Mouse (Mus musculus): Measurements from ENCODE around the gene Vps13a. TPM values are rescaled to one million over a fixed set of nuclear protein-coding genes. Genes with fewer than 3 reads are reported as not detected.

Vps13a gene
- total RNA-seq (2021), result 10 to 100 TPM; 31.4 to 34.9 TPM
- polyA plus RNA-seq (2012; rRNA removed), result 3.2 and 7.8 TPM in 2 replicates
- long read RNA-seq, partial matches to known transcripts, result 6 of 6 reads
- long read RNA-seq, other reads (novel, unspliced or antisense), result 0 of 6 reads

DNA sequence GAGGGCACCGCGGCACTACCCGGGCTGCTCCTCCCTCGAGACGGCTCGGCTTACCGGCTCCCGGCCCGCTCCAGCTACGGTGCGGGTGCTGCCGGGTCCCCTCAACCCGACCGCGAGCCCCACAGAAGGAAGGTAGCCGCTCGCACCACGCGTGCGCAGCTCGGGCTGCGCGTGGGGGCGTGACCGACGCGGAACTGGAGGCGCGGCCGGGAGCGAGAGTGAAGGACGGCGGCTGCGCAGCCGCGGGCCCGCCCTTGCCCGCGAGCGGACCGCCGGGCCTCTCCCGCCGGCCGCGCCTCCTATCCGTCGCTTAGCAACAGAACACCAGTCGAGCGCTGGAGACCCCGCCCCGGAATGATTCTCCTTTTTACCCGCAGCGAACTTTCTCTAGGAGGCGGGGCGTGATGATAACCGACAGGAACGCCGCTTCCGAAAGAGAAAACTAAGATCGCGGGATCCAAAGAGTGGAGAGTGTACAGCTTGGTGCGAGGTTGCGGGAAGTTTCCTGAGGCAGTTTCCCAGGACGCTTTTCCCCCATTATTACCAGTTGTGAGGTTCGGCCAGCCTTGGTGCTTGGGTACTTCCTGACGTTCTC lies at the start of gene Vps13a:
Gene Vps13a (minus strand): TSS at position 144 of the 595 bp plus-strand sequence.
- Histone ChIP-seq H3K4me3 (peak within 1 kb of the TSS; percentile 87), H3K36me3 (ENCODE audit: control insufficient read depth, insufficient read depth, low read length) (no peaks in the 10 kb centered on the region), H3K27ac (peak within 1 kb of the TSS; percentile 79), H3K9ac (ENCODE audit: low read depth, low read length) (peak within 1 kb of the TSS; percentile 86), H3K4me1 (ENCODE audit: control insufficient read depth, insufficient read depth, low read length) (no peaks in the 10 kb centered on the region; the same call in none of the 2 replicates), H3K27me3 (ENCODE audit: control insufficient read depth, insufficient read depth, low read length) (no peaks in the 10 kb centered on the region), H3K79me2 (replicated peaks; ENCODE audit: control insufficient read depth, insufficient read depth, low read length) (0 out of 2 replicates have a peak, but pooled peaks cover 2% of the 10 kb centered on the region)
- peak; percentile 60; the same call in 1 of the 2 replicates for TF ChIP-seq POLR2A (IDR thresholded peaks at IDR 0.05; ENCODE audit: insufficient read depth, low read depth, low read length)
- no peak for TF ChIP-seq CTCF (IDR thresholded peaks at IDR 0.05)
- intact Hi-C loops (cut with DNase I), result loop anchor here (10.0 kb wide), 1 partner anchor 76 kb away; no protein-coding TSS in a partner anchor
- DNase-seq, result peak; percentile 92 to 95
- WGBS, result under 1% methylated on average over 67 of the region's 67 CpGs

DNA sequence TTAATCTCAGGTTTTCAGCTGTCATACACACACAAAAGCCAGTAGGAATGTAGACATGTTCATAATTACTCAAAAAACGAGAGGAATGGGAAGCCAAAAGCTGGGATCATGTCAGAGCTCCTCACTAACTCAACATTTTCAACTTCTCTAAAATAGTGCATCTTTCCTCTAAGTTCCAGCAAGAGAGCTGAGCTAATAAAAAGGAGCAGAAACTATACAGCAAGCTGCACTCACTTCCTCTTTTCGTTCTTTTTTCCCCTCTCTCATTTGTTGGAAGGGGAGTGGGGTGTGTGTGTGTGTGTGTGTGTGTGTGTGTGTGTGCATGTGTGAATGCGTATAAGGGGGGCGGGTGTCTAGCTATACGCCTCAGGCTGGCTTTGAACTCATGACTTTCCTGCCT lies 46.9 kb upstream of the Vps13a start:
- Histone ChIP-seq H3K79me2 (replicated peaks; ENCODE audit: control insufficient read depth, insufficient read depth, low read length) (no peaks in the 10 kb centered on the region), H3K4me1 (ENCODE audit: control insufficient read depth, insufficient read depth, low read length) (no peaks in the 10 kb centered on the region), H3K4me3 (no peak overlapping the region), H3K27ac (no peak overlapping the region), H3K9ac (ENCODE audit: low read depth, low read length) (no peak overlapping the region), H3K27me3 (ENCODE audit: control insufficient read depth, insufficient read depth, low read length) (no peaks in the 10 kb centered on the region), H3K36me3 (ENCODE audit: control insufficient read depth, insufficient read depth, low read length) (no peaks in the 10 kb centered on the region)
- 64% methylated on average over 5 of the region's 5 CpGs for WGBS
- no peak for DNase-seq
- TF ChIP-seq POLR2A (IDR thresholded peaks at IDR 0.05; ENCODE audit: insufficient read depth, low read depth, low read length) (no peak), CTCF (IDR thresholded peaks at IDR 0.05) (no peak), EP300 (IDR thresholded peaks at IDR 0.05; ENCODE audit: insufficient read depth, low read depth, low read length) (no peak)
- intact Hi-C loops (cut with DNase I), result no loop called here

DNA sequence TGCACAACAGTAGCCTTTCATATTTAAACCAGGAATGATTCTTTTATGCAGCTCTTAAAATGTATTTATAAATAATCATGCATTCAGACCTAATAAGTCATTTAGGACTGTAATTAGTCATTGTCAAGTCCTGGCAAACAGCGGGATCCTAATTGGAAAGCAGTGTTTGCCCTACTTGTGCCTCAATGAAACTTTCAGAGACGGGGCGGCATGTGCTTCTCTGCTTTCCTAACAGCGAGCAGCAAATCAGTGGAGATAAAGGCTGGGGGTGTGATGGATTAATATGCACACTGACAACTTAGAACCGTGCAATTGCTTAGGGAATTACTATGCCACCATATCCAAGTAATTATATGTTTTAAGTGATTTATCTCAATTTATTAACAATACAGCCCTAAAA lies 44.5 kb upstream of the Vps13a start:
- intact Hi-C loops (cut with DNase I), result no loop called here
- Histone ChIP-seq H3K9ac (ENCODE audit: low read depth, low read length) (no peak overlapping the region), H3K79me2 (replicated peaks; ENCODE audit: control insufficient read depth, insufficient read depth, low read length) (no peaks in the 10 kb centered on the region), H3K4me1 (ENCODE audit: control insufficient read depth, insufficient read depth, low read length) (no peaks in the 10 kb centered on the region), H3K27me3 (ENCODE audit: control insufficient read depth, insufficient read depth, low read length) (no peaks in the 10 kb centered on the region), H3K4me3 (no peak overlapping the region), H3K27ac (no peak overlapping the region), H3K36me3 (ENCODE audit: control insufficient read depth, insufficient read depth, low read length) (no peaks in the 10 kb centered on the region)
- whole genome bisulfite sequencing, result 68% methylated on average over 5 of the region's 5 CpGs
- no peak for DNase-seq
- TF ChIP-seq EP300 (IDR thresholded peaks at IDR 0.05; ENCODE audit: insufficient read depth, low read depth, low read length) (no peak), CTCF (IDR thresholded peaks at IDR 0.05) (no peak), POLR2A (IDR thresholded peaks at IDR 0.05; ENCODE audit: insufficient read depth, low read depth, low read length) (no peak)

DNA sequence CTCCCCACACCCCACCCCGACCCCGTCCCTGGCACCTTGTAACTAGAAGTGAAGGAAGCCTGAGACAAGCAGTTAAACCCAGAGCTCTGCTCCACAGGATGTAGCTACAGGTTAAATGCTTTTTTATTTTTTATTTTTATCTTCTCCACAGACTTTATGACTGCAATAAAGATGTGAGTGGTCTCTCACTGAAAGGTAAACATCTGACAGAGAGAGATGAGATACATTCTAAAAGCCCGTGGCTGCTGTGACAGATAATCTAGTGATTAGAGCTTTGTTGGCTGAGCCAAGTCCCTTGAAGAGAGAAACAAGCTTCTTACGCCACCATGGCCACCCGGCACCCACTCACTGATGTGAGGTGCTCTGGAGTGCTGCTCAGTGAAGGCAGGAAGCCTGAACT lies 34.1 kb upstream of the Vps13a start:
- Histone ChIP-seq H3K27ac (no peak overlapping the region), H3K27me3 (ENCODE audit: control insufficient read depth, insufficient read depth, low read length) (no peaks in the 10 kb centered on the region; the same call in 1 of the 2 replicates), H3K79me2 (replicated peaks; ENCODE audit: control insufficient read depth, insufficient read depth, low read length) (no peaks in the 10 kb centered on the region), H3K4me1 (ENCODE audit: control insufficient read depth, insufficient read depth, low read length) (no peaks in the 10 kb centered on the region), H3K36me3 (ENCODE audit: control insufficient read depth, insufficient read depth, low read length) (no peaks in the 10 kb centered on the region), H3K9ac (ENCODE audit: low read depth, low read length) (no peak overlapping the region), H3K4me3 (no peak overlapping the region)
- WGBS, result 22% methylated on average over 5 of the region's 5 CpGs
- intact Hi-C loops (cut with DNase I), result no loop called here
- TF ChIP-seq POLR2A (IDR thresholded peaks at IDR 0.05; ENCODE audit: insufficient read depth, low read depth, low read length), result no peak
- TF ChIP-seq CTCF (IDR thresholded peaks at IDR 0.05), result no peak
- TF ChIP-seq EP300 (IDR thresholded peaks at IDR 0.05; ENCODE audit: insufficient read depth, low read depth, low read length), result no peak
- DNase-seq, result no peak

DNA sequence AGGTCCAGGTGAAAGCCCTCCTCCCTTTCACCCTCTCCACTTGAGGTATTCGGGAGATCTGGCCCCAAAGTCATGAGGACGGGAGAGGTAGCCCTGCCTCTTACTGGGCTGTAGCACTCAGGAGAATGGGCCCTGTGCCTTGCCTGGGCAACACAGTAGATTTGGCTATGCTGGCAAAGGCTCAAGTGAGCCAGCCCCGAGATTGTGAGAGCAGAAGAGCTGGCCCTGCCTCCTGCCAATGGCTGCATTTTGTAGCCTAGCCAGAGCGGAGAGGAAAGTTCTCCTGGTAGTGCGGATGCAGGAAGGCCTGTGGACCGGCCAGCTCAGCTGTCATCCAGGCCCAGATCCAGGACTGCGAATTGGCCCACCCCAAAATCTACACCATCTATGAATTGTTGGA lies 32.6 kb upstream of the Vps13a start:
- TF ChIP-seq CTCF (IDR thresholded peaks at IDR 0.05) (no peak), POLR2A (IDR thresholded peaks at IDR 0.05; ENCODE audit: insufficient read depth, low read depth, low read length) (no peak), EP300 (IDR thresholded peaks at IDR 0.05; ENCODE audit: insufficient read depth, low read depth, low read length) (no peak)
- Histone ChIP-seq H3K36me3 (ENCODE audit: control insufficient read depth, insufficient read depth, low read length) (no peaks in the 10 kb centered on the region), H3K4me1 (ENCODE audit: control insufficient read depth, insufficient read depth, low read length) (no peaks in the 10 kb centered on the region), H3K4me3 (no peak overlapping the region), H3K79me2 (replicated peaks; ENCODE audit: control insufficient read depth, insufficient read depth, low read length) (no peaks in the 10 kb centered on the region), H3K27ac (no peak overlapping the region), H3K27me3 (ENCODE audit: control insufficient read depth, insufficient read depth, low read length) (no peaks in the 10 kb centered on the region; the same call in 1 of the 2 replicates), H3K9ac (ENCODE audit: low read depth, low read length) (no peak overlapping the region)
- intact Hi-C loops (cut with DNase I), result no loop called here
- DNase-seq, result no peak
- WGBS, result 74% methylated on average over 7 of the region's 7 CpGs

DNA sequence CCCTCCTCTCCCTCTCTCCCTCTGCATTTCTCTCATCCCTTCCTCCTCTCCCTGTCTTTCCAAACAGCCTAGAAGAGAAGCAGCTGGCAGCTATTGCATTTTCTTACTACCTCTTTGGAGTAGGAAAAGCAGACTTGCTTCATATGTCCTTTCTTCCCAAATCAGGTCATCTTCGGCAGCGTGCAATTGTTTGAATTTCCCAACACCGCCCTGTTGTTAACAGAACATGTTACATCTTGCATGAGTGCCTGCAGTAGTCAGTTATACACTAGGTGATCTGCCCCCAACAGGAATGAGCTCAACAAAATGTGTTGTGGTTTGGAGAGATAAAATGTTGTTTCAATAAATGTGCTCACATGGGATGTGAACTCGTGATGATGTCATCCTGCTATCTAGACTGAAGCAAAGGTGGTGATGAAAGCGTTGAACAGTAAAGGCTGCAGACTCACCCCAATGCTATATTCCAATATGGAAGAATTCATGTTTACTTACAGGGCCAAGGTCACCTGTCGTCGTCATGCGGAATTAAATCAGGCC lies 31.4 kb upstream of the Vps13a start:
- Histone ChIP-seq H3K4me1 (ENCODE audit: control insufficient read depth, insufficient read depth, low read length) (no peaks in the 10 kb centered on the region), H3K9ac (ENCODE audit: low read depth, low read length) (no peak overlapping the region), H3K27ac (no peak overlapping the region), H3K36me3 (ENCODE audit: control insufficient read depth, insufficient read depth, low read length) (no peaks in the 10 kb centered on the region), H3K27me3 (ENCODE audit: control insufficient read depth, insufficient read depth, low read length) (no peaks in the 10 kb centered on the region; the same call in 1 of the 2 replicates), H3K79me2 (replicated peaks; ENCODE audit: control insufficient read depth, insufficient read depth, low read length) (no peaks in the 10 kb centered on the region), H3K4me3 (no peak overlapping the region)
- WGBS, result 77% methylated on average over 8 of the region's 8 CpGs
- no peak for DNase-seq
- intact Hi-C loops (cut with DNase I), result no loop called here
- TF ChIP-seq CTCF (IDR thresholded peaks at IDR 0.05) (no peak), EP300 (IDR thresholded peaks at IDR 0.05; ENCODE audit: insufficient read depth, low read depth, low read length) (no peak), POLR2A (IDR thresholded peaks at IDR 0.05; ENCODE audit: insufficient read depth, low read depth, low read length) (no peak)

Measured in heart, adult 2 months (tissue).